ENCODE assay signal across 8 mouse cellular contexts in genomic region chr11:117114592-117115345, GRCm38 (mm10). TPM values are rescaled to one million over a fixed set of nuclear protein-coding genes. Genes with fewer than 3 reads are reported as not detected.
A peak's percentile ranks its signal among the peaks of the same experiment; 100 is the strongest.
DNase-seq lines count a peak whose midpoint lies in the region; ATAC-seq and TF ChIP-seq lines count a peak whose summit lies in the region.

TSS of gene Sec14l1 (plus strand) at chr11:117115168.

- peak; percentile 97 for DNase-seq in 416B (ENCODE audit: low read depth)
- peak; percentile 98 to 99 for DNase-seq in heart, adult 9 months (ENCODE audit: low spot score in 2 of 2)
- DNase-seq in monocyte, adult 2 months (ENCODE audit: low read depth in 1 of 2, low spot score in 2 of 2): peak; percentile 94 to 99
- peak; percentile 96 to 97 for DNase-seq in spleen, postnatal 36 days (ENCODE audit: low spot score in 2 of 2)

- peak within 1 kb of the TSS; percentile 99 for H3K27ac ChIP-seq in bone marrow, adult 2 months (ENCODE audit: control insufficient read depth, insufficient read depth, low read depth, low read length, poor library complexity)
- H3K27ac ChIP-seq in embryonic facial prominence, embryonic 15.5 days (replicated peaks): peak within 1 kb of the TSS; percentile 99
- H3K27ac ChIP-seq in kidney, embryonic 14.5 days (ENCODE audit: low read depth, low read length): peak within 1 kb of the TSS; percentile 98
- peak within 1 kb of the TSS; percentile 99 for H3K27ac ChIP-seq in limb, embryonic 15.5 days

- H3K9ac ChIP-seq in embryonic facial prominence, embryonic 15.5 days: peak within 1 kb of the TSS; percentile 75
- H3K9ac ChIP-seq in kidney, embryonic 14.5 days (ENCODE audit: low read depth, low read length): peak within 1 kb of the TSS; percentile 91
- H3K9ac ChIP-seq in limb, embryonic 15.5 days: peak within 1 kb of the TSS; percentile 87

- H3K4me3 ChIP-seq in bone marrow, adult 2 months (replicated peaks; ENCODE audit: control insufficient read depth, low read depth, low read length): peak within 1 kb of the TSS; percentile 82
- peak within 1 kb of the TSS; percentile 76 for H3K4me3 ChIP-seq in embryonic facial prominence, embryonic 15.5 days (replicated peaks)
- peak within 1 kb of the TSS; percentile 86 for H3K4me3 ChIP-seq in kidney, embryonic 14.5 days (ENCODE audit: low read length)
- H3K4me3 ChIP-seq in limb, embryonic 15.5 days: peak within 1 kb of the TSS; percentile 81

- TF ChIP-seq POLR2A in bone marrow, adult 2 months (IDR thresholded peaks at IDR 0.05; ENCODE audit: borderline replicate concordance, control insufficient read depth, low read depth, low read length): peak; percentile 73

- under 1% methylated on average over 66 of the region's 67 CpGs for WGBS in bone marrow, adult 2 months
- WGBS in embryonic facial prominence, embryonic 15.5 days: under 1% methylated on average over 65 of the region's 67 CpGs
- under 1% methylated on average over 57 of the region's 67 CpGs for WGBS in kidney, embryonic 14.5 days
- WGBS in limb, embryonic 15.5 days: under 1% methylated on average over 64 of the region's 67 CpGs

- no peaks in the 10 kb centered on the region for H3K27me3 ChIP-seq in embryonic facial prominence, embryonic 15.5 days
- no peaks in the 10 kb centered on the region for H3K27me3 ChIP-seq in kidney, embryonic 14.5 days (ENCODE audit: control insufficient read depth, insufficient read depth, low read length)
- no peaks in the 10 kb centered on the region for H3K27me3 ChIP-seq in limb, embryonic 15.5 days

- peaks cover 6% of the 10 kb centered on the region; the same call in 1 of the 2 replicates for H3K4me1 ChIP-seq in bone marrow, adult 2 months (ENCODE audit: control insufficient read depth, insufficient read depth, low read length)
- H3K4me1 ChIP-seq in embryonic facial prominence, embryonic 15.5 days: peaks cover 54% of the 10 kb centered on the region
- H3K4me1 ChIP-seq in kidney, embryonic 14.5 days (ENCODE audit: control insufficient read depth, insufficient read depth, low read length): peaks cover 38% of the 10 kb centered on the region
- peaks cover 58% of the 10 kb centered on the region for H3K4me1 ChIP-seq in limb, embryonic 15.5 days

- H3K36me3 ChIP-seq in embryonic facial prominence, embryonic 15.5 days: 0 out of 2 replicates have a peak, but pooled peaks cover 3% of the 10 kb centered on the region
- peaks cover 5% of the 10 kb centered on the region; the same call in 1 of the 2 replicates for H3K36me3 ChIP-seq in kidney, embryonic 14.5 days (ENCODE audit: control insufficient read depth, insufficient read depth, low read length)
- H3K36me3 ChIP-seq in limb, embryonic 15.5 days: peaks cover 9% of the 10 kb centered on the region; the same call in 1 of the 2 replicates

- TF ChIP-seq CTCF in bone marrow, adult 2 months (IDR thresholded peaks at IDR 0.05; ENCODE audit: control insufficient read depth, insufficient read depth, low read length): no peak

- peak; percentile 93 for ATAC-seq in embryonic facial prominence, embryonic 15.5 days (ENCODE audit: insufficient number of reproducible peaks, low FRiP score, low TSS enrichment, low read depth)
- peak; percentile 94 for ATAC-seq in kidney, embryonic 14.5 days (ENCODE audit: low FRiP score, low TSS enrichment)
- peak; percentile 91 for ATAC-seq in limb, embryonic 15.5 days (ENCODE audit: insufficient number of reproducible peaks, low FRiP score, low TSS enrichment, low read depth)

- H3K9me3 ChIP-seq in embryonic facial prominence, embryonic 15.5 days (replicated peaks): no peaks in the 10 kb centered on the region
- no peaks in the 10 kb centered on the region for H3K9me3 ChIP-seq in kidney, embryonic 14.5 days (ENCODE audit: control insufficient read depth, low read length)
- no peaks in the 10 kb centered on the region for H3K9me3 ChIP-seq in limb, embryonic 15.5 days

- peak within 1 kb of the TSS; percentile 61 for H3K4me2 ChIP-seq in embryonic facial prominence, embryonic 15.5 days (replicated peaks)
- peak within 1 kb of the TSS; percentile 91 for H3K4me2 ChIP-seq in kidney, embryonic 14.5 days (replicated peaks; ENCODE audit: low read depth, low read length)
- peak within 1 kb of the TSS; percentile 66 for H3K4me2 ChIP-seq in limb, embryonic 15.5 days

RNA-seq across cellular contexts. Expression of gene Sec14l1, which starts in this region (rescaled TPM):
- 13.5 and 22.8 TPM in 2 replicates for polyA plus RNA-seq in bone marrow, adult 2 months (2011; ENCODE audit: insufficient read depth, insufficient read length, low replicate concordance, missing spikeins)
- polyA plus RNA-seq in embryonic facial prominence, embryonic 15.5 days (2015; fragmentation: Nextera tagmentation; extraction: Ambion mirVana): 61.4 and 69.3 TPM in 2 replicates
- polyA plus RNA-seq in kidney, embryonic 14.5 days (2014; fragmentation: Nextera tagmentation; extraction: Ambion mirVana): 30.2 and 36.5 TPM in 2 replicates
- polyA plus RNA-seq in limb, embryonic 15.5 days (2015; fragmentation: Nextera tagmentation; extraction: Ambion mirVana): 59.2 and 69.7 TPM in 2 replicates

Comparison
In these comparisons a context has a peak if more than half of its experiments do, and no peak if none do; other contexts are left out.
1. Peak in every context shown above with its lines: DNase-seq, ATAC-seq, H3K4me3 ChIP-seq and H3K27ac ChIP-seq.